Mouse (Mus musculus) small intestine, adult 2 months (tissue): Measurements from ENCODE around the gene Stard10. TPM values are rescaled to one million over a fixed set of nuclear protein-coding genes. Genes with fewer than 3 reads are reported as not detected.

Experiments used
- H3K27ac ChIP-seq: fragments of 200-500 bp; 2 replicates; pipeline ENCODE4 v1.5.1; 2012; ENCODE audit warnings: low read depth, low read length, control low read depth, inconsistent platforms; ENCODE audit not compliant: insufficient read depth
- H3K27me3 ChIP-seq: fragments of 200-500 bp; 2 replicates; pipeline ENCODE4 v1.6.1; 2012; ENCODE audit warnings: mild to moderate bottlenecking, moderate library complexity, low read length, inconsistent platforms; ENCODE audit not compliant: control insufficient read depth, insufficient read depth
- H3K36me3 ChIP-seq: fragments of 200-500 bp; 2 replicates; pipeline ENCODE4 v1.6.1; 2012; ENCODE audit warnings: mild to moderate bottlenecking, low read length, control low read depth, inconsistent platforms; ENCODE audit not compliant: control insufficient read depth, insufficient read depth
- H3K4me1 ChIP-seq: fragments of 200-500 bp; 2 replicates; pipeline ENCODE4 v1.6.1; 2012; ENCODE audit warnings: low read length, inconsistent platforms, mixed read lengths; ENCODE audit not compliant: control insufficient read depth, insufficient read depth, insufficient read length
- H3K4me3 ChIP-seq: fragments of 200-500 bp; 2 replicates; pipeline ENCODE4 v1.5.1; 2012; ENCODE audit warnings: low read depth, mild to moderate bottlenecking, control low read depth, inconsistent platforms, low read length, moderate library complexity
- CTCF ChIP-seq: fragments of 200-500 bp; IDR thresholded peaks from 2 replicates; pipeline ENCODE4 v1.5.1; 2012; ENCODE audit warnings: low read depth, mild to moderate bottlenecking, control low read depth, inconsistent platforms, low read length, moderate library complexity, mixed read lengths; ENCODE audit not compliant: insufficient replicate concordance, insufficient read length; ENCODE audit errors: extremely low read depth
- POLR2A ChIP-seq: fragments of 200-500 bp; IDR thresholded peaks from 2 replicates; pipeline ENCODE4 v1.6.1; 2012; ENCODE audit warnings: low read depth, mild to moderate bottlenecking, control low read depth, inconsistent platforms, low read length, moderate library complexity
- WGBS: fragments of 180-500 bp; shearing (Covaris S2); methylation state at CpG from one replicate; pipeline ENCODE4 v1.1.7; 2018; 5-methylcytosine and 5-hydroxymethylcytosine counted together
- polyA plus RNA-seq: library from polyadenylated mRNA; depleted of rRNA; stranded (reverse); fragments of >200 nt; gene quantifications from 2 replicates; pipeline ENCODE4 v1.2.3, GENCODE M21; 2012

Stard10 gene
- polyA plus RNA-seq, 1 experiment: 264 TPM

DNA sequence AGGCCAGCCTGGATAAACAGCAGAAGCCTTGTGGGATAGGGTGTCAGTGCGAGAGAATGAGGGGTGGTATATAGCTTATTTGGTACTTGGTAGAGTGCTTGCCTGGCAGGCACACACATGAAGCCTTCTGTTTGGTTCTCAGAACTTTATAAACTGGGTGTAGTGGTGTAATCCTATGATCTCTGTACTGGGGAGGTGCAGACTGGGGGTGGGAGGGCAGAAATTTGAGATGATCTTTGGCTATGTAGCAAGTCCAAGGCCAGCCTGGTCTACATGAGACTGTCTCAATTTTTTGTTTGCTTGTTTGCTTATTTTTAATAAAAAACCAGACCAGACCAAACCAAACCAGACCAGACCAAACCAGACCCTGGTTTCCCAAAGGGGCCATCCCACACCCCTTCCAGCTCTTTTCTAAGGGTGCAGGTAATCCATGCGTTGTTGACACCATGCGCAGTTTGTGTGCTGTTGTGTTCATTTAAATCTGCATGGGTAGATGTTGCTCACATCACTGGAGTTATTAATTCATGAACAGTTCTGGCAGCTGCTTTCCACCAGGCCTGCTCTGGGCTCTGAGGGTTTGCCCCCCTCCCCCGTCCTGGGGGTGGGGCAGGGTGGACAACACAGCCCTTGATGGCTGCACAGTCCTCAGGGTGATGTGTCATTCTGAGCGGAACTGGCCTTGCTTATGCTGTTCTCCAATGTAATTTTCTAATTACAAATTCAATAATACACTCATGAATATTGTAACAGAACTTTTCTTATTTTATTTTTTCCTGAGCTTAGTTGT, 15.4 kb downstream of the Stard10 start:
- Histone ChIP-seq H3K4me1 (no peaks in the 10 kb centered on the region; the same call in none of the 2 replicates), H3K27ac (no peak overlapping the region), H3K4me3 (no peak overlapping the region), H3K36me3 (peaks cover 27% of the 10 kb centered on the region), H3K27me3 (no peaks in the 10 kb centered on the region)
- no peak for TF ChIP-seq CTCF
- no peak for TF ChIP-seq POLR2A
- WGBS: 88% methylated on average over 5 of the region's 5 CpGs

- peaks cover 37% of the 10 kb centered on the region for H3K36me3 ChIP-seq
- 74% methylated on average over 2 of the region's 2 CpGs for WGBS
- TF ChIP-seq CTCF (no peak), POLR2A (no peak)
- no peak overlapping the region for H3K27ac ChIP-seq
- no peaks in the 10 kb centered on the region for H3K27me3 ChIP-seq
- H3K4me3 ChIP-seq: no peak overlapping the region
- no peaks in the 10 kb centered on the region; the same call in 1 of the 2 replicates for H3K4me1 ChIP-seq
Observed at GRCm38 (mm10) chr7:101335228-101335627, 18.3 kb downstream of the Stard10 start.

DNA sequence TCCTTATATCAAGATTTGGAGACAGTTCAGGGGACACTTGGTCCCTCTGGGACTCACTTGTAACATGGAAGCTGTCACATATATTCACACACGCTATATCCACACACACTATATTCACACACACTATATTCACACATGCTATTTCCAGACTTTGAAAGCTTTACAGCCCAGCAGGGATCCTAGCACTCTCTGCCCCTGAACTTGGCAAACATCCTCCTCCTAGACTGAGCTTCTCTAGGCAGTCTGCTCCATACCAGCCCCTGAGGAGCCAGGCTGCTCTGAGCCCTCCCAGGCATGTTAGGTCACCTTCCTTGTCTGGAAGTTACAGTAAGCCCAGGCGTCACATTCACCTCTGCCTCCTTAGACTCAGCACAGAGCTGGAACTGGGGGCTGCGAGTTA, 19.8 kb downstream of the Stard10 start:
- H3K4me3 ChIP-seq: no peak overlapping the region
- no peak for TF ChIP-seq CTCF
- no peak for TF ChIP-seq POLR2A
- 80% methylated on average over 3 of the region's 3 CpGs for WGBS
- no peaks in the 10 kb centered on the region; the same call in 1 of the 2 replicates for H3K4me1 ChIP-seq
- H3K27ac ChIP-seq: no peak overlapping the region
- H3K27me3 ChIP-seq: no peaks in the 10 kb centered on the region
- peaks cover 31% of the 10 kb centered on the region for H3K36me3 ChIP-seq

GRCm38 (mm10) chr7:101337401-101337800, 20.5 kb downstream of the Stard10 start:
- peaks cover 32% of the 10 kb centered on the region for H3K36me3 ChIP-seq
- H3K27ac ChIP-seq: no peak overlapping the region
- H3K27me3 ChIP-seq: no peaks in the 10 kb centered on the region
- TF ChIP-seq CTCF: no peak
- TF ChIP-seq POLR2A: no peak
- H3K4me3 ChIP-seq: no peak overlapping the region
- WGBS: 91% methylated on average over 3 of the region's 3 CpGs
- no peaks in the 10 kb centered on the region; the same call in 1 of the 2 replicates for H3K4me1 ChIP-seq

GRCm38 (mm10) chr7:101341405-101341804, 24.5 kb downstream of the Stard10 start:
- Histone ChIP-seq H3K4me1 (no peaks in the 10 kb centered on the region; the same call in 1 of the 2 replicates), H3K36me3 (peaks cover 53% of the 10 kb centered on the region), H3K4me3 (no peak overlapping the region), H3K27ac (no peak overlapping the region), H3K27me3 (no peaks in the 10 kb centered on the region)
- WGBS: 48% methylated on average over 6 of the region's 6 CpGs
- no peak for TF ChIP-seq POLR2A
- no peak for TF ChIP-seq CTCF

GRCm38 (mm10) chr7:101343135-101343534, 26.2 kb downstream of the Stard10 start:
- Histone ChIP-seq H3K4me3 (no peak overlapping the region), H3K27ac (no peak overlapping the region), H3K4me1 (peaks cover 3% of the 10 kb centered on the region; the same call in 1 of the 2 replicates), H3K36me3 (peaks cover 44% of the 10 kb centered on the region), H3K27me3 (no peaks in the 10 kb centered on the region)
- TF ChIP-seq POLR2A (no peak), CTCF (no peak)
- WGBS: 81% methylated on average over 7 of the region's 7 CpGs

DNA sequence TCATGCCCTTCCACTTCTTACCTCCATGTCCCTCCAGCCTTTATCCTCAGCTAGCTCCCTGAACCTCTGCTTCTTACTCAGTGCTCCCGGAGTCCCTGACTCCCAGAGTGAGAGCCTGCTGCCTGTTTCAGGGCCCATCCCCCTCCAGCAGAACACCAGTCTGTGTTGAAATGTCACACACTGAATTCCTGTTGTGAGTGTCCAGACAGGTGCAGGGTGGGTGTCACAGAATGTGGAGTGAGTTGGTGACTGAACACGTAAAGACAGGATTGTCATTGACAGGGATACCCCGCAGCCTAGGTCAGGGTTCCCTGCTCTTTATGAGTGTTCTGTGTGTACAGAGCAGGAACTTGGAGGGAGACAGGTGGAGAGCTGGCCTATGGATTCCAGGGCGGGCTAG, 28.0 kb downstream of the Stard10 start:
- no peak for TF ChIP-seq CTCF
- TF ChIP-seq POLR2A: no peak
- H3K27ac ChIP-seq: no peak overlapping the region
- peaks cover 5% of the 10 kb centered on the region for H3K4me1 ChIP-seq
- H3K36me3 ChIP-seq: peaks cover 38% of the 10 kb centered on the region
- 75% methylated on average over 4 of the region's 4 CpGs for WGBS
- H3K4me3 ChIP-seq: no peak overlapping the region
- H3K27me3 ChIP-seq: no peaks in the 10 kb centered on the region
